Mouse (Mus musculus): ENCODE measurements at regions not wholly inside any gene's neighbourhood (a gene's known extent, or its start where the extent isn't known, plus 50 kb on each side); places are given as distances from the start of the nearest gene placed in this dataset.

DNA sequence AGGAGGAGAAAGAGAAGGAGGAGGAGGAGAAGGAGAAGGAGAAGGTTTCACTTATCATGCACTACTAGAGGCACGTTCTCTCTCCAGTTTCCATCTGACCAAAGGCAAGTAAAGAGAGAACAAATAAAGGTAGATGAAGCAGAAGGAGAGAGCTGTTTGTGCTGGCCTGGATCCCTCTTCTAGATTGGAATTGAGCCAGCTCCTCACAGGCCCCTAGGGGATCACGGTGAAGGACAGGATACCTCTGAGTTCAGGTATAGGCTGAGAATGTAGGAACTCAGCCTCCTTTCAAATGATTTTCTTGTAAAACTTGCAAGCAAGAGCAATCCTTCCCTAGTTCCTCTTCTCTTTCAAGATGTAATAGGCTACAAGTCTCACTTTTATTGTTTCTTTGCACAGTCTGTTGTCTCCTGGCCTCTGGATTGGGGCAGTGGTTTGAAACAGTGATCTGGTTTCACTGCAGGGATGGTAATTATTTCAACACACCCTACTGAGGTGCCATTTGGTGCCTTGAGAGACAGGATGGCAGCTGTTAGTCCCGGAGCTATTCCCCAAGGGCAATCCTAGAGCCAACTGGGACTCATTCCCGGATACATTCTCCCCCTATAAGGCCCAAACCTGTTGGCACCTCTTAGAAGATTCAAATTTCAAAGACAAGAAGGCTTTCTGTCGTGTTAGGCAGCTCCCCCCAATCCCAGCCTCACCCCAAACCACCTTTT, 134.8 kb downstream of the Gm9817 start:
- DNase-seq (ENCODE audit: low read depth, low spot score), result no peak

DNA sequence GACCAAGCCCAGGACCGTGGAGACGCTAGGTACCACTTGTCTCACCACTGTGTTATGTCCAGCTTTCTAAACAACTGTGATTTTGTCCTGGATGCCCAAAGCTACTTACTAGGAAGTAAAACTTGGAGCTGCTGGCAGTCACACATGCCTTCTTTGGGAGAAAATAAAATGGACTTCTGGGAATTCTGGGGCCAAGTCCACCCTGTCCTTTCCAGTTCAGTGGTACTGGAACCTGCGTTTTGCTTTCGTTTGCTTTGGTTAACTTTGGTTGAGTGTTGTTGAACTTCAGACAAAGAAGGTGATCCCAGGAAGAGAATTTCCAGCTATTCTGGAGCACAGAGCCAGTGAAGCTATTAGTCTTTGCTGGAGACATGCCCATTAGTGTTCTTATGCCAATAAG, 139.8 kb downstream of the Gm9817 start:
- DNase-seq (ENCODE audit: low read depth, low spot score), result no peak

GRCm38 (mm10) chr13:45219671-45220070, 141.2 kb downstream of the Gm9817 start:
- DNase-seq (ENCODE audit: low read depth, low spot score), result no peak

DNA sequence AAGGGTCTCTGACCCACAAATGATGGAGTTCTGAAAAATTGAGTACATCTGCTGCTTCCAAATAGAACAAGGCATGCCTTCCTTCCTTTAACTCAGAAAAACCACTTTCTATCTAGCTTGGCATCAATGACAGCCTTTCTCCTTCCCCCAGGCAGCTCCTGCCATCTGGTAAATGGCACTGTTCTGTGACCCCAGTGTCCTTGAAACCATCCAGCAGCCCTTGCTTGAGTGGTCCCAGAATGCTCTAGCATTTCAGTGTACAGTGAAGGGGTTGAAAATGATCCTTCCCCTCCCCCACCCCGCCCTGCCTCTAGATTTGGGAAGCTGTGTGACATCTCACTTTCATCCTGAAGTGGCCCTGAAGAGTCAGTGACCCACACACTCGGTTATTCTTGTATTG, 152.3 kb downstream of the Gm9817 start:
- DNase-seq (ENCODE audit: low read depth, low spot score), result no peak

- no peak for DNase-seq (ENCODE audit: low read depth, low spot score)
Observed at GRCm38 (mm10) chr13:45235236-45235635, 154.3 kb upstream of the Mylip start.

GRCm38 (mm10) chr13:45238258-45238657, 151.3 kb upstream of the Mylip start:
- DNase-seq (ENCODE audit: low read depth, low spot score), result no peak

GRCm38 (mm10) chr13:45239153-45239552, 150.4 kb upstream of the Mylip start:
- DNase-seq (ENCODE audit: low read depth, low spot score), result no peak

DNA sequence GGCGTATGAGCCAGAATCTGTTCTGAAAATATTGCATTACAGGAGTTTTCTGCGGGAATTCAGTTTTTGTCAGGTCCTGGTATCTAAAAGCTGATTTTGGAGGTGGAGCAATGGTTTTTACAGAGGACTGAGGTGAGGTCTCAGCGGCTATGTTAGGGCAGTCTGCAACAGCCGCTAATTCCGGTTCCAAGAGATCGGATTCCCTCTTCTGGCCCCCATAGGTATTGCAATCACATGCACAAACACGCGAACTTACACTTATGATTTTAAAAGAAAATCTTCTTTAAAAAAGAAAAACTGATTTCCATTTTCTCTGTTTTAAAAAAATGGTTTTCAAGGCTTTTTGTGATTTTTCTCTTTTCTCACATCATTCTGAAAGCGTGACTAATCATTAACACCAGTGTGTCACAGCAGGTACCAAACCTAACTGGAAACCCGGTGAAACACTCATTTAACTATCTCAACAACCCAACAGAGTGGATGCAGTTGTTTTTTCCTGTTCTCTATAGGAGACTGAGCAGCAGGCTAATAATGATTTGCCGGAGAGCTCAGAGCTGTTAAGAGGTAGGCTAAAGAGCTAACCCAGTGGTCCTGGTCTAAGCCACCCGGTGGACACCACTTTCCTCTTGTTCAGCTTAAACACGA, 149.4 kb upstream of the Mylip start:
- no peak for DNase-seq (ENCODE audit: low read depth, low spot score)

GRCm38 (mm10) chr13:45242261-45242660, 147.3 kb upstream of the Mylip start:
- no peak for DNase-seq (ENCODE audit: low read depth, low spot score)

GRCm38 (mm10) chr13:45242750-45243149, 146.8 kb upstream of the Mylip start:
- no peak for DNase-seq (ENCODE audit: low read depth, low spot score)

- no peak for DNase-seq (ENCODE audit: low read depth, low spot score)
Observed at GRCm38 (mm10) chr13:45245651-45246050, 143.9 kb upstream of the Mylip start.

GRCm38 (mm10) chr13:45246341-45246740, 143.2 kb upstream of the Mylip start:
- no peak for DNase-seq (ENCODE audit: low read depth, low spot score)

DNA sequence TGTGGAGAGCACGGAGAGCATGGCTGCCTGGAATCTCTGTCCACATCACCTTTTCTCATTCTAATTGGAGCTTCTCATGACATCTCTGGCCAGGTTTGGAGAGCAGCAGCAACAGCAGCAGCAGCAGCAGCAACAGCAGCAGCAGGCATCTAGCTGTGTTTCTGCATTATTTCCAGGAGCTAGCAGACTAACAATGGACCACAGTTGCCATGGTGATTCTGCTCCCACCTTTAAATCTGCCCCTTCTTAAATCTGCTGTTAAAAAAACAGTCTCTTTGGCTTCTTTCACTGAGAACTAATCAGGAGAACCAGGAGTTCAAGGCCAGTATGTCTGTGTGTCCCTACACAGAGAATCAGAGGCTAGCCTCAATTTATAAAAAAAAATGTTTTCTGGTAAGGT, 139.5 kb upstream of the Mylip start:
- no peak for DNase-seq (ENCODE audit: low read depth, low spot score)

- DNase-seq (ENCODE audit: low read depth, low spot score), result no peak
Observed at GRCm38 (mm10) chr13:45251068-45251467, 138.5 kb upstream of the Mylip start.

- no peak for DNase-seq (ENCODE audit: low read depth, low spot score)
Observed at GRCm38 (mm10) chr13:45252126-45252525, 137.4 kb upstream of the Mylip start.

GRCm38 (mm10) chr13:45253221-45253620, 136.3 kb upstream of the Mylip start:
- no peak for DNase-seq (ENCODE audit: low read depth, low spot score)

DNA sequence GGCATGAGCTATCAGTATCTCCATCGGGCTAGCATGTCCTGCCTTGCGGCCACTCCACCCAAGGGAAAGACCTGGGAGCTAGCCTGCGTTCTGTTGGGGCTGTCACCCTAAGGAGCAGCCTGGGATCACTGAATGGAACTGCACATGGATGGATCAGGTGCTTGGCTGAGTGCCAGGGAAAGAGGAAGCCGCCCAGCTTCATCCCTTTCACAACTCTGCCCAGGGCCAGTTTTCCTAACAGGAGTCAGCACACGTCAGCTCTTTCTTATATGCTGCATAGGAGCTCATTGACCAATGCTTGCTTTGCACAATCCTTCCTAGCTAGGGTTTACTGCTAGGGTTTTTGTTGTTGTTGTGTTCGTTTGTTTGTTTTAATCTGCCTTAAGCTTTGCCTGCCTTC, 134.3 kb upstream of the Mylip start:
- DNase-seq (ENCODE audit: low read depth, low spot score), result no peak

GRCm38 (mm10) chr13:45262011-45262410, 127.5 kb upstream of the Mylip start:
- peak; percentile 53 for DNase-seq (ENCODE audit: low read depth, low spot score)

GRCm38 (mm10) chr13:45266287-45267064, 123.1 kb upstream of the Mylip start:
- DNase-seq (ENCODE audit: low read depth, low spot score), result no peak

- DNase-seq (ENCODE audit: low read depth, low spot score), result no peak
Observed at GRCm38 (mm10) chr13:45267446-45267845, 122.1 kb upstream of the Mylip start.

GRCm38 (mm10) chr13:45267906-45268305, 121.6 kb upstream of the Mylip start:
- DNase-seq (ENCODE audit: low read depth, low spot score), result no peak

DNA sequence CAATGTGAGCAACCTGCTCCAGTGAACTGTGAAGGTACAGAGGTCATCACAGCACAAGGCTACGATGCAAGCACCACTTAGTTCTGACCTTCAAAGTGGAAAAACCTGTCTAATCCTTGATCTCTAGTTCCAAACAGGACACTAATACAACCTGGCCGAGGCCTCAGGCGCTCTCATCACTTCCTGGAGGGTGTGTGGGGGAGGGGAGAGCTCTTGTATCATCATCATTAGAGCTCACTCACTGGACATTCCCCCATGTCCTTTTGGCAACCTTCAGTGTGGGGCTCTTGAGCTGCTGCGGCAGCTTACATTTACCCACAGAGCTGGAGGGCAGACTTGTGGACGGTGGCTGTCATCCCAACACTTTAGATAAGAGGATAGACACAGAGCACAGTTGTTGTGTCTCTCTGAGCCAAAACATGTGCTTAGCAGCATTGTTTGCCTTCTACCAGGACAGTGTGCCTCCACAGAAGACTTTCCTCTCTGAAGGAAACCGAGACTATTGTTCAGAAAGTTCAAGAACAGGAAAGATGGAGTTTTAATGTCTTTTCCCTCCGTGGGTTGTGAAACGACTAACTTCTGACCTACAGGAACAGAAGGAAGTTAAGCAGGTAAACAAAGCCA, 115.2 kb upstream of the Mylip start:
- no peak for DNase-seq (ENCODE audit: low read depth, low spot score)

All from mesoderm, embryonic 11.5 days (tissue).